Mouse (Mus musculus) myocyte (in vitro differentiated cells): ENCODE results near the gene Nfx1.

Experiments used
- POLR2A ChIP-seq: IDR thresholded peaks from one replicate; pipeline ENCODE4 v1.6.1; 2011; ENCODE audit warnings: low read depth, mild to moderate bottlenecking, control low read depth, moderate library complexity; ENCODE audit not compliant: insufficient read length
- USF1 ChIP-seq: IDR thresholded peaks from one replicate; pipeline ENCODE4 v1.6.1; 2011; ENCODE audit warnings: low read depth, mild to moderate bottlenecking, control low read depth, moderate library complexity

GRCm38 (mm10) chr4:41000842-41001639, 30.3 kb downstream of the Nfx1 start:
- no peak for TF ChIP-seq USF1
- TF ChIP-seq POLR2A, result no peak
